Mouse (Mus musculus) liver, postnatal 0 days (tissue): ENCODE results near the gene Zfp706.

Source experiments
- CTCF ChIP-seq: sonication (generic); IDR thresholded peaks from 2 replicates; pipeline ENCODE4 v1.5.1; 2016; ENCODE audit warnings: antibody characterized with exemption, low read depth
- EP300 ChIP-seq: IDR thresholded peaks from 2 replicates; pipeline ENCODE4 v1.6.1; 2016; ENCODE audit warnings: antibody characterized with exemption, low read depth, mild to moderate bottlenecking

GRCm38 (mm10) chr15:37047403-37047802 lies 39.8 kb upstream of the Zfp706 start:
- TF ChIP-seq CTCF (no peak), EP300 (0 out of 2 replicates have a peak, but pooled peaks have one; percentile 14)
